Mouse (Mus musculus) small intestine, adult 2 months (tissue): ENCODE data around the gene Tex14. TPM values are rescaled to one million over a fixed set of nuclear protein-coding genes. Genes with fewer than 3 reads are reported as not detected.
"Not testable (repeated sequence)": the region's sequence is repeated elsewhere in the genome, so short reads cannot be mapped to it uniquely, and the experiment has no call there.

ENCODE experiments used
- H3K27ac ChIP-seq: fragments of 200-500 bp; 2 replicates; pipeline ENCODE4 v1.5.1; 2012; ENCODE audit warnings: low read depth, low read length, control low read depth, inconsistent platforms; ENCODE audit not compliant: insufficient read depth
- H3K27me3 ChIP-seq: fragments of 200-500 bp; 2 replicates; pipeline ENCODE4 v1.6.1; 2012; ENCODE audit warnings: mild to moderate bottlenecking, moderate library complexity, low read length, inconsistent platforms; ENCODE audit not compliant: control insufficient read depth, insufficient read depth
- H3K36me3 ChIP-seq: fragments of 200-500 bp; 2 replicates; pipeline ENCODE4 v1.6.1; 2012; ENCODE audit warnings: mild to moderate bottlenecking, low read length, control low read depth, inconsistent platforms; ENCODE audit not compliant: control insufficient read depth, insufficient read depth
- H3K4me1 ChIP-seq: fragments of 200-500 bp; 2 replicates; pipeline ENCODE4 v1.6.1; 2012; ENCODE audit warnings: low read length, inconsistent platforms, mixed read lengths; ENCODE audit not compliant: control insufficient read depth, insufficient read depth, insufficient read length
- H3K4me3 ChIP-seq: fragments of 200-500 bp; 2 replicates; pipeline ENCODE4 v1.5.1; 2012; ENCODE audit warnings: low read depth, mild to moderate bottlenecking, control low read depth, inconsistent platforms, low read length, moderate library complexity
- CTCF ChIP-seq: fragments of 200-500 bp; IDR thresholded peaks from 2 replicates; pipeline ENCODE4 v1.5.1; 2012; ENCODE audit warnings: low read depth, mild to moderate bottlenecking, control low read depth, inconsistent platforms, low read length, moderate library complexity, mixed read lengths; ENCODE audit not compliant: insufficient replicate concordance, insufficient read length; ENCODE audit errors: extremely low read depth
- POLR2A ChIP-seq: fragments of 200-500 bp; IDR thresholded peaks from 2 replicates; pipeline ENCODE4 v1.6.1; 2012; ENCODE audit warnings: low read depth, mild to moderate bottlenecking, control low read depth, inconsistent platforms, low read length, moderate library complexity
- WGBS: fragments of 180-500 bp; shearing (Covaris S2); methylation state at CpG from one replicate; pipeline ENCODE4 v1.1.7; 2018; 5-methylcytosine and 5-hydroxymethylcytosine counted together
- polyA plus RNA-seq: library from polyadenylated mRNA; depleted of rRNA; stranded (reverse); fragments of >200 nt; gene quantifications from 2 replicates; pipeline ENCODE4 v1.2.3, GENCODE M21; 2012

The Tex14 gene
- polyA plus RNA-seq, 1 experiment, result 0.19 TPM

DNA sequence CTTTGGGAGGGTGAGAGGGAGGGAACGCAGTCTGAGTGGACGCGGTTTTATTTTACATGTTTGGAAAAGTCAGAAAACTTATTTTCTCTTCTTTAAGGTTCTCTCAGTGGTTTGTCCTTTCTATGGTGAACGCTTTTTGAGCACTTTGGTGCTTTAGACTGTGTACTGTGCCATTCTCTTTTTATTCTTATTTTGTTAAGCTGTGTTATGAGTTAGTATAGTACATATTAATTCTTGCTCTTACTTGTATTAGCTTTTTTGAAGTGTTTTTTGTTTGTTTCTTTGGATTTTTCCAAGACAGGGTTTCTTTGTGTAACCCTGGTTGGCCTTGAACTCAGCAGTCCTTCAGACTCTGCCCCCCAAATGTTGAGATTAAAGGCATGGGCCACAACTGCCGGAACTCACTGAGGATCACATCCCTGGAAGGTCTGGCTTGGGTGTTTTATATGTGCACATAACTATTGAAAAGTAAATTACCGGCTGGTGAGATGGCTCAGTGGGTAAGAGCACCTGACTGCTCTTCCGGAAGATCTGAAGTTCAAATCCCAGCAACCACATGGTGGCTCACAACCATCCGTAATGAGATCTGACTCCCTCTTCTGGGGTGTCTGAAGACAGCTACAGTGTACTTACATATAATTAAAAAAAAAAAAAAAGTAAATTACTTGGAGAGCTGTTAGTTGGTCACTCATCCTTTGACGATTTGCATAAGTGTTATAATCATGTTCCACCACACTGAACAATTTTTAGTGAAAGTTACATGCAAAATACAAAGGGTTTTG is 57.8 kb downstream of the Tex14 start:
- Histone ChIP-seq H3K4me1 (peaks cover 6% of the 10 kb centered on the region), H3K27ac (peak overlapping the region; percentile 49; the same call in 1 of the 2 replicates), H3K4me3 (no peak overlapping the region), H3K36me3 (no peaks in the 10 kb centered on the region), H3K27me3 (no peaks in the 10 kb centered on the region)
- TF ChIP-seq POLR2A (no peak), CTCF (no peak)
- 8% methylated on average over 9 of the region's 9 CpGs for WGBS

DNA sequence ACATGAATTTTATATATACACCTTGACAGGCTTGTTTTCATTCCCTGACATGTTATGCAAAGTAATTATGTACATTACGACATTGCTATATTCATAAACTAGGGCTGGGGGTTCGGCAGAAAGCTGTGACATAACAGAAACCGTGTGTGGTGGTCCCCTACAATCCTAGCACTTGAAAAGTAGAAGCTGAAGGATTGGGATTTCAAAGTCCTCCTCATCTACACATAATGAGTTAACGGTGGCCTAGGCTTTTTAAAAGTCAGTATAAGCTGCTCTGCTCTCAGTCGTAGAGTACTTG is 58.3 kb downstream of the Tex14 start:
- H3K4me1 ChIP-seq, result peaks cover 10% of the 10 kb centered on the region
- no peak overlapping the region for H3K4me3 ChIP-seq
- no peaks in the 10 kb centered on the region for H3K27me3 ChIP-seq
- H3K36me3 ChIP-seq, result no peaks in the 10 kb centered on the region
- 45% methylated on average over 5 of the region's 5 CpGs for WGBS
- no peak for TF ChIP-seq POLR2A
- no peak for TF ChIP-seq CTCF
- no peak overlapping the region for H3K27ac ChIP-seq

DNA sequence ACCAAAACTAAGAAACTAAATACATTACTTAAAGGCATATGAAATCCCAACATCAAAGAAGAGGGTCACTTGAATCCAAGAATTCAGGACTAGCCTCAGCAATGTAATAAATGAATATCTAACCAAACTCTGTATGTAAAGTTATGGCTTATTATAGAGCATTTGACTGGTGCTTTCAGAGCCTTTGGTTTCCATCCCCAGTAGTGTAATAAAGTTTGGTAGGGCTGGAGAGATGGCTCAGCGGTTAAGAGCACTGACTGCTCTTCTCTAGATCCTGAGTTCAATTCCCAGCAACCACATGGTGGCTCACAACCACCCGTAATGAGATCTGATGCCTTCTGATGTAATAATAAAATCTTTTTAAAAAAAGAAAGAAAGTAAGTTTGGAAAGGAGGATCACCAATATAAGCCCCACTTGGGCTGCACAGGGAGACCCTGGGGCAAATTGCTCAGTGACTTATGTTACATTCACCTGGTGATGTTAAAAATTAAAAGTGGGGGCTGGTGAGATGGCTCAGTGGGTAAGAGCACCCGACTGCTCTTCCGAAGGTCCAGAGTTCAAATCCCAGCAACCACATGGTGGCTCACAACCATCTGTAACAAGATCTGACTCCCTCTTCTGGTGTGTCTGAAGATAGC is 59.0 kb downstream of the Tex14 start:
- 78% methylated on average over 4 of the region's 4 CpGs for WGBS
- not testable (repeated sequence) for H3K36me3 ChIP-seq, H3K27ac ChIP-seq, H3K27me3 ChIP-seq, H3K4me3 ChIP-seq
- H3K4me1 ChIP-seq, result peaks cover 10% of the 10 kb centered on the region

GRCm38 (mm10) chr11:87465990-87466593 is 61.2 kb downstream of the Tex14 start:
- H3K4me1 ChIP-seq, result peaks cover 12% of the 10 kb centered on the region
- WGBS, result 18% methylated on average over 6 of the region's 6 CpGs
- no peak for TF ChIP-seq POLR2A
- TF ChIP-seq CTCF, result no peak
- no peak overlapping the region for H3K4me3 ChIP-seq
- H3K27ac ChIP-seq, result peak overlapping the region; percentile 17; the same call in 1 of the 2 replicates
- no peaks in the 10 kb centered on the region for H3K27me3 ChIP-seq
- no peaks in the 10 kb centered on the region for H3K36me3 ChIP-seq

DNA sequence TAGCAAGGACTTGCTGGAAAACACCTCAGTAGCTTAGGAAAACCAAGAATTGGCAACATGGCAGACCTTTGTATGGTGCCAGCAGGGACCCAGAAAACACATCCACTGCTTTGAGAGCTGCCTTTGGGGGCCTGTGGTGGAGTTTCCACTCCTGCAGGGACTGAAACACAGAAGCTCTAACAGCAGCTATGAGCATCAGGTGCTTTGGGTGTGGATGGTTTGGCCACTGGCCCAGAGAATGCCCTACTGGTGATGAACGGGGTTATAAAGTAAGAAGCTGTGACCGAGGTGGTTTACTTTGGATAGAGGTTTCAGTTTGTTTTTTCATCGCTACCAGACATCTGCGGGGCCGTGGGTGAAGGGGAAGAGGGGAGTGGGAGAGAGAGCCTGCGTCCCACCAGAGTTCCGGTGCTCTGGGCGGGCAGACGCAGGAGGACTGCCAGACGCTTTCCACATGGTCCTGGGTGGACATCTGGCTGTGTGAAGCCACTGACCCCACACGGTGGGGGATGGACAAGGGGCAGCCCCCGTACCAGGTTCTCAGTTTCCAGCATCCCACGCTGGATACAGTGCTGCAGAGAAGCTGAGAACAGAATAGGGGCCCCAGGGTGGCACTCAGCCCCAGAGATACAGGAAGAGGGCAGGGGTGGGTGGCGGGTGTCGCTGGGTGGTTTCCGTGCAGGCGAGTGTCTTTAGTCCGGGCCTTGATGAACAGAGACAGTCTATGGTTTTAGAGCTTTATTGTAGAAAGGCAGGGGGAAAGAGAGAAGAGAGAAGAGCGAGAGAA is 62.8 kb downstream of the Tex14 start:
- H3K4me3 ChIP-seq, result peak overlapping the region; percentile 17

DNA sequence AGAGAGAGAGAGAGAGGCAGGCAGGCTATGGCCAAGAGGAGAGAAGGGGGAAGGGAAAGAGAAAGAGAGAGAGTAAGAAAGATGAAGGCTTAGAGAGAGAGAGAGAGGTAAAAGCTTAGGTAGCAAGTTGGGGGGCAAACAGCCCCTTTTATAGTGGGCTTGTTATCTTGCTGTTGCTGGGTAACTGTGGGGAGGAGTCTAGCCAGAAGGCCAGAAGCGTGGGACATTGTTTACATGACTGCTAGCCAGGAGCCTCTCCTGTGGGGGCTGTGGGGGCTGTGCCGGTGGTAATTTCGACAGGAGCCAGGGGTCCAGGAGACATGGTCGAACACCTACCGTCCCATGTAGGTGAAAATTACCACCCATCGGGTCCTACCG is 63.4 kb downstream of the Tex14 start:
- TF ChIP-seq POLR2A (no peak), CTCF (no peak)
- Histone ChIP-seq H3K27me3 (no peaks in the 10 kb centered on the region), H3K4me1 (peaks cover 12% of the 10 kb centered on the region), H3K4me3 (no peak overlapping the region), H3K36me3 (no peaks in the 10 kb centered on the region), H3K27ac (no peak overlapping the region)
- WGBS, result 31% methylated on average over 7 of the region's 7 CpGs

More for the DNA sequence above, 62.8 kb downstream of the Tex14 start:
- Histone ChIP-seq H3K36me3 (no peaks in the 10 kb centered on the region), H3K27me3 (no peaks in the 10 kb centered on the region), H3K4me1 (peaks cover 12% of the 10 kb centered on the region), H3K27ac (no peak overlapping the region)
- WGBS, result 25% methylated on average over 19 of the region's 19 CpGs
- TF ChIP-seq POLR2A (no peak), CTCF (no peak)
